Mouse (Mus musculus): ENCODE results near the gene Epha1.

GRCm38 (mm10) chr6:42421439-42421838, 48.4 kb upstream of the Epha1 start:
- no peak for TF ChIP-seq CTCF (IDR thresholded peaks at IDR 0.05; ENCODE audit: borderline replicate concordance, insufficient read depth, low read depth, low read length)
- no peak for TF ChIP-seq POLR2A (IDR thresholded peaks at IDR 0.05; ENCODE audit: borderline replicate concordance, insufficient read depth, low read length)

Data from cerebellum, adult 2 months (tissue).